Mouse (Mus musculus): ENCODE data around the gene Arap2.
"Not testable (repeated sequence)": the region's sequence is repeated elsewhere in the genome, so short reads cannot be mapped to it uniquely, and the experiment has no call there.

The Arap2 gene

GRCm38 (mm10) chr5:62739451-62740415 lies 26.2 kb downstream of the Arap2 start:
- DNase-seq, result no peak

GRCm38 (mm10) chr5:62730573-62730972 lies 35.4 kb downstream of the Arap2 start:
- not testable (repeated sequence) for DNase-seq

GRCm38 (mm10) chr5:62725551-62725950 lies 40.4 kb downstream of the Arap2 start:
- no peak for DNase-seq

- DNase-seq, result no peak
These were observed 42.5 kb downstream of the Arap2 start for GRCm38 (mm10) chr5:62723261-62724105.

- no peak for DNase-seq
These were observed 49.5 kb downstream of the Arap2 start for GRCm38 (mm10) chr5:62716468-62716867.

- DNase-seq, result no peak
These were observed 50.0 kb downstream of the Arap2 start for GRCm38 (mm10) chr5:62715977-62716376.

GRCm38 (mm10) chr5:62715436-62715835 lies 50.5 kb downstream of the Arap2 start:
- DNase-seq, result no peak

- no peak for DNase-seq
These were observed 55.0 kb downstream of the Arap2 start for GRCm38 (mm10) chr5:62710955-62711354.

GRCm38 (mm10) chr5:62706900-62707299 lies 59.1 kb downstream of the Arap2 start:
- DNase-seq, result peak; percentile 3

- DNase-seq, result no peak
These were observed 76.0 kb downstream of the Arap2 start for GRCm38 (mm10) chr5:62689965-62690364.

GRCm38 (mm10) chr5:62683751-62684150 lies 82.2 kb downstream of the Arap2 start:
- no peak for DNase-seq

- DNase-seq, result no peak
These were observed 82.8 kb downstream of the Arap2 start for GRCm38 (mm10) chr5:62683207-62683606.

GRCm38 (mm10) chr5:62677390-62677789 lies 88.6 kb downstream of the Arap2 start:
- DNase-seq, result no peak

- no peak for DNase-seq
These were observed 93.1 kb downstream of the Arap2 start for GRCm38 (mm10) chr5:62672736-62673436.

GRCm38 (mm10) chr5:62665329-62665728 lies 100.6 kb downstream of the Arap2 start:
- no peak for DNase-seq

GRCm38 (mm10) chr5:62664847-62665246 lies 101.1 kb downstream of the Arap2 start:
- no peak for DNase-seq

- DNase-seq, result no peak
These were observed 102.8 kb downstream of the Arap2 start for GRCm38 (mm10) chr5:62663206-62663605.

GRCm38 (mm10) chr5:62653924-62654323 lies 112.0 kb downstream of the Arap2 start:
- DNase-seq, result no peak

- DNase-seq, result no peak
These were observed 123.6 kb downstream of the Arap2 start for GRCm38 (mm10) chr5:62642330-62642729.

- no peak for DNase-seq
These were observed 125.5 kb downstream of the Arap2 start for GRCm38 (mm10) chr5:62640501-62640900.

GRCm38 (mm10) chr5:62636341-62636740 lies 129.6 kb downstream of the Arap2 start:
- no peak for DNase-seq

- no peak for DNase-seq
These were observed 137.1 kb downstream of the Arap2 start for GRCm38 (mm10) chr5:62628901-62629300.
